Mouse (Mus musculus) kidney, adult 2 months (tissue): ENCODE data around the gene Vtcn1. TPM values are rescaled to one million over a fixed set of nuclear protein-coding genes. Genes with fewer than 3 reads are reported as not detected.

Experiments used
- DNase-seq: peaks from one replicate; pipeline ENCODE4 v3.0.0; 2021
- H3K27ac ChIP-seq: fragments of 200-500 bp; 2 replicates; pipeline ENCODE4 v1.5.1; 2012; ENCODE audit warnings: low read depth, low read length, control low read depth, inconsistent platforms; ENCODE audit not compliant: insufficient read depth
- H3K27me3 ChIP-seq: fragments of 200-500 bp; replicated peaks from 2 replicates; pipeline ENCODE4 v1.6.1; 2012; ENCODE audit warnings: mild to moderate bottlenecking, moderate library complexity, low read length, inconsistent platforms; ENCODE audit not compliant: control insufficient read depth, insufficient read depth
- H3K36me3 ChIP-seq: fragments of 200-500 bp; 2 replicates; pipeline ENCODE4 v1.6.1; 2012; ENCODE audit warnings: mild to moderate bottlenecking, moderate library complexity, low read length, inconsistent platforms; ENCODE audit not compliant: control insufficient read depth, insufficient read depth
- H3K4me1 ChIP-seq: fragments of 200-500 bp; 2 replicates; pipeline ENCODE4 v1.6.1; 2011; ENCODE audit warnings: low read length; ENCODE audit not compliant: control insufficient read depth, insufficient read depth
- H3K4me3 ChIP-seq: fragments of 200-500 bp; 2 replicates; pipeline ENCODE4 v1.5.1; 2011; ENCODE audit warnings: mild to moderate bottlenecking, low read depth, low read length, control low read depth; ENCODE audit not compliant: insufficient read depth
- CTCF ChIP-seq: fragments of 200-500 bp; conservative IDR thresholded peaks from 2 replicates; pipeline ENCODE4 v1.5.1; 2011; ENCODE audit warnings: low read depth, mild to moderate bottlenecking, control low read depth, low read length, moderate library complexity, mixed read lengths; ENCODE audit not compliant: insufficient read depth, insufficient read length
- POLR2A ChIP-seq: fragments of 200-500 bp; IDR thresholded peaks from one replicate; pipeline ENCODE4 v1.6.1; 2011; ENCODE audit warnings: low read depth, low read length, control low read depth
- WGBS: fragments of 180-500 bp; shearing (Covaris S2); methylation state at CpG from one replicate; pipeline ENCODE4 v1.1.7; 2018; 5-methylcytosine and 5-hydroxymethylcytosine counted together
- polyA plus RNA-seq: library from polyadenylated mRNA; depleted of rRNA; stranded (reverse); fragments of >200 nt; gene quantifications from 2 replicates; pipeline ENCODE4 v1.2.3, GENCODE M21; 2012

Vtcn1 gene
- polyA plus RNA-seq, 1 experiment: 0.77 TPM

DNA sequence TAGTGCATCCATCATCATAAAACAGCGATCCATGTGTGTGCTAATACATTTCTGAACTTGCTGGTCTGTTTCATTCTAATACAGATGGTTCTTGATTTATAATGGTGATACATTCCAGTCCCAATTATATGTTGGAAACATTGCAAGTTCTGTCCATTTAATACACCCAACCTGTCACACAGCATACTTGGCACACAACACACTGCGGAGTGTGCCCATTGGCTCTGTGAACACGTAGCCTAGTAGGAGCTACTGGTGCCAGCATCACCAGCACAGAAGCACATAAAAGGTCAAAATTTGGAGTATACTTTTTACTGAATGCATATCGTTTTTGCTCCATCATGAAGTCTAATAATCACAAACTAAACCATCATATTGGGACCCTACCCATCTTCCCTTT, 51.8 kb downstream of the Vtcn1 start:
- no peaks in the 10 kb centered on the region for H3K27me3 ChIP-seq
- no peaks in the 10 kb centered on the region for H3K36me3 ChIP-seq
- no peak overlapping the region for H3K27ac ChIP-seq
- WGBS: 87% methylated on average over 4 of the region's 4 CpGs
- TF ChIP-seq CTCF (no peak), POLR2A (no peak)
- no peaks in the 10 kb centered on the region; the same call in 1 of the 2 replicates for H3K4me1 ChIP-seq
- no peak overlapping the region for H3K4me3 ChIP-seq
- DNase-seq: no peak

DNA sequence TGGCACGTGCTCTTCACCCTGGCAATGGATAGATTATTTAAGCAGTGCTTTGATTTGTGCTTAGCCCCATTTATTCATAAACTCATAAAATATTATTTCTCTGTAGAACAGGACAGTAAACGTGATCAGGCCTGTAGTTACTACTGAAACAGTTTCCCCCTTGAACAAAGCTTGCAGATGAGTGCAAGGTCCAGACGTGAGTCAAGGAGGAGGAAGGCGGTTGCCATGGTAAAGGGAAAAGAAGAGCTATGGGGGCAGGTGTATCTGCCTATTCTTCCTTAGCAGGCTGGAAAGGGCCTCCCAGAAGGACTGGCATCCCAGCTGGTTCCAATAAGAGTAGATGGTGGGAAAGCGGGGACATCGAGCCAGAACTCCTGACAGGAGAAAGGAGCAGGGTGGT, 56.1 kb downstream of the Vtcn1 start:
- no peaks in the 10 kb centered on the region; the same call in 1 of the 2 replicates for H3K4me1 ChIP-seq
- no peaks in the 10 kb centered on the region for H3K36me3 ChIP-seq
- no peak for DNase-seq
- WGBS: 70% methylated on average over 6 of the region's 6 CpGs
- H3K27me3 ChIP-seq: no peaks in the 10 kb centered on the region
- H3K4me3 ChIP-seq: no peak overlapping the region
- H3K27ac ChIP-seq: no peak overlapping the region
- TF ChIP-seq CTCF (no peak), POLR2A (no peak)

- H3K4me1 ChIP-seq: no peaks in the 10 kb centered on the region; the same call in 1 of the 2 replicates
- no peaks in the 10 kb centered on the region for H3K36me3 ChIP-seq
- DNase-seq: no peak
- no peak overlapping the region for H3K4me3 ChIP-seq
- WGBS: 88% methylated on average over 9 of the region's 9 CpGs
- TF ChIP-seq POLR2A: no peak
- no peak for TF ChIP-seq CTCF
- H3K27ac ChIP-seq: no peak overlapping the region
- H3K27me3 ChIP-seq: no peaks in the 10 kb centered on the region
These were observed 56.8 kb downstream of the Vtcn1 start for GRCm38 (mm10) chr3:100881843-100882634.

DNA sequence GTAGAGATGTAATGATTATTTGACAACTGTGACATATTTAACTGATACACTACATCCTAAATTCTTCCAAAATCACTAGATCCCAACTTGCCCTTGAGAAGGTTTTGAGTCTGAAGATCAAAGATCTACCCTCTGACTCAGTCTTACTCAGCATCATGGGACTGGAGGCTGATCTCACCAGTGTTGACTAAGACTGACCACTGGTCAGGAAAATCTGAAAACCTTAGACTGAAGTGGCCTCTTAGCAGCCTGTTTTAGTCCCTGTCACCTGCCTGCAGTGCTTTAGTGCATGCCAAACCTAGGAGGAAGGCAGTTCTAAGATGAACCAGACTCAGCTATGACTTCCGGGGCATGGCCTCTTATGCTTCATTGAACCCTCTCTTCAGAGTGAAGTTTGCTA, 64.0 kb downstream of the Vtcn1 start:
- no peak for DNase-seq
- H3K4me3 ChIP-seq: no peak overlapping the region
- peaks cover 5% of the 10 kb centered on the region for H3K4me1 ChIP-seq
- H3K27ac ChIP-seq: no peak overlapping the region
- TF ChIP-seq CTCF: no peak
- no peak for TF ChIP-seq POLR2A
- no peaks in the 10 kb centered on the region for H3K36me3 ChIP-seq
- WGBS: 82% methylated on average over 1 of the region's 1 CpGs
- H3K27me3 ChIP-seq: no peaks in the 10 kb centered on the region

DNA sequence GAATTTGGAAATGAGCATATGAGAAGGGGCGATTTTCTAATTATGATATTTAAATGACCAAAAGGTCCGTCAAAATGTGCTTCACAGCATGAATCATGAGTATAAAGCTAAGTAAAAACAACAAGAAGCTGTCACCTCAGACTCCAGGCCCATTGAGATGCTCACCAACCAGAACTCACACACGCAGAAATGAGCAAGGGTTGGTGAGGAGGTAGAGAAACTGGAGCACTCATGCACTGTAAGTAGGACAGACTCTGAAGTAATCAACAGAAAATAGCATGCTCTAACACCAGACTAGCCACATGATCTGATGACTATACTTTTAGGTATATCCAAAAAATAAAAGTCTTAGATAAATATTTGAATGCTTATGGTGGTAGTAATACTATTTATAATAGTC, 65.1 kb downstream of the Vtcn1 start:
- WGBS: 93% methylated on average over 3 of the region's 3 CpGs
- no peak for TF ChIP-seq POLR2A
- no peak for TF ChIP-seq CTCF
- H3K4me1 ChIP-seq: peaks cover 5% of the 10 kb centered on the region
- no peak overlapping the region for H3K27ac ChIP-seq
- H3K27me3 ChIP-seq: no peaks in the 10 kb centered on the region
- no peaks in the 10 kb centered on the region for H3K36me3 ChIP-seq
- DNase-seq: no peak
- no peak overlapping the region for H3K4me3 ChIP-seq

DNA sequence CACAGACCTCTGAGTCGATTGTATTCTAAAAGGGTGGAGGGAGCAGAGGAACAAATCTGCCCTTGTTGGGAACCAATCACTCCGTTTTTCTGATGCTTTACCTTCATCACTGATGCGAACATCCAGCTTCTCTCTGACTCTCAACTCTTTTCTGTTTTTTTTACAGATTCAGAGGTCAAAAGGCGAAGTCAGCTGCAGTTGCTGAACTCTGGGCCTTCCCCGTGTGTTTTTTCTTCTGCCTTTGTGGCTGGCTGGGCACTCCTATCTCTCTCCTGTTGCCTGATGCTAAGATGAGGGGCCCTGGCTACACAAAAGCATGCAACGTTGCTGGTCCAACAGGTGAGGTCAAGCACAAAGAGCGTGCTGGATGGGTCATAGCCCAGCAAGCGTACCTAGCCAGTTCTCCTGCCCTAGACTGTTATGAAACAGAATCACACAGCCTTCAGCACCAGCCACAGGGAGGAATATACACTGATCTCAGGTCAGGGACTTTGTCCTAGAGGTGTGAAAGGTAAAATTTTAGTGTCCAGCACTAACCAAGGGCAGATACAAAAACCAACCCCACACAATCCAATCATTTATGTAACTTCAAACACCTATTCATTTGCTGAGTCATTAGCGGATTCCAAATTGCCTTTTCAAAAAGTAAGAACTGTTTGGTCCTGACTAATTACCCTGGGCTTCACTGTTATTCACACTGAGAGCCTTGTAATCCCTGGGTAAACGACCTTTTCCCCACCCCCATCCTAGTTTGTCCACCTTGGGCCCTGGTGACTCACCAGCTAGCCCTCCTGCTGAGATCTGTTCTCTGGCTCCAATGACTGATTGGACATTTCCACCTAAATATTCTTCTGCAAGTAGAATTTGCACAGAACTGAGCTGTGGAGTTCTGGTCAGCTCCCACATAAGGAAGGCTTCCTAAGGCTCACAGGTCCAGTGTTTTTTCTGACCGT, 67.4 kb downstream of the Vtcn1 start:
- Histone ChIP-seq H3K27me3 (no peaks in the 10 kb centered on the region), H3K27ac (no peak overlapping the region), H3K4me1 (peaks cover 5% of the 10 kb centered on the region), H3K36me3 (no peaks in the 10 kb centered on the region), H3K4me3 (no peak overlapping the region)
- TF ChIP-seq CTCF (no peak), POLR2A (no peak)
- DNase-seq: peak; percentile 42
- WGBS: 56% methylated on average over 11 of the region's 11 CpGs

DNA sequence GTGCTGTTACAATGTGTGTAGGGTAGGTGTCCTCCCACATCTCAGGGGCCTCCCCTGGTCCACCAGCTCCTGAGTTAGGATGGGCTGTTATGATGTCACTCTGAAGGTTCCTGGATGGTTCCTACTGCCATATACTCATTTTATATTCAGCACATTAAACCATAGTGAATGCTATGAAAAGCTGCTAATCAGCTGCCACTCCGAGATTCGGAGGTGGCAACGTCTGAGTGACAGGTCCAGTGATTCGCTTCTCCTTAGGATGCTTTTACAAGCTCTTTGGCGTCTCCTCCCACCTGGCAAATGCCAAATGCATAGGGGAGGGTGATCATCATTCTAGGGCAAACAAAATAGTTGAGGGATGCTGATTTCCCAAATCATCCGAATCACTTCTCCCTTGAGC, 70.2 kb downstream of the Vtcn1 start:
- Histone ChIP-seq H3K36me3 (no peaks in the 10 kb centered on the region), H3K4me1 (peaks cover 5% of the 10 kb centered on the region), H3K27me3 (no peaks in the 10 kb centered on the region), H3K27ac (no peak overlapping the region), H3K4me3 (no peak overlapping the region)
- DNase-seq: no peak
- WGBS: 86% methylated on average over 6 of the region's 6 CpGs
- TF ChIP-seq CTCF (no peak), POLR2A (no peak)
